Mouse (Mus musculus) ZHBTc4 (cell line): ENCODE data around the gene Arhgap18.

Source experiments
- DNase-seq: peaks from one replicate; pipeline ENCODE4 v3.0.0-alpha.2; 2011; ENCODE audit warnings: low read depth, low spot score

The Arhgap18 gene

GRCm38 (mm10) chr10:26903781-26904180 lies 150.6 kb downstream of the Arhgap18 start:
- no peak for DNase-seq

GRCm38 (mm10) chr10:26911176-26911575 lies 158.0 kb downstream of the Arhgap18 start:
- peak; percentile 44 for DNase-seq

GRCm38 (mm10) chr10:26912112-26912797 lies 159.0 kb downstream of the Arhgap18 start:
- DNase-seq: no peak

GRCm38 (mm10) chr10:26912807-26913206 lies 159.6 kb downstream of the Arhgap18 start:
- no peak for DNase-seq

GRCm38 (mm10) chr10:26919307-26919977 lies 166.2 kb downstream of the Arhgap18 start:
- peak; percentile 80 for DNase-seq

GRCm38 (mm10) chr10:26920383-26920979 lies 167.3 kb downstream of the Arhgap18 start:
- no peak for DNase-seq

- peak; percentile 68 for DNase-seq
These were observed 182.8 kb downstream of the Arhgap18 start for GRCm38 (mm10) chr10:26936056-26936455.

- DNase-seq: peak; percentile 48
These were observed 185.2 kb downstream of the Arhgap18 start for GRCm38 (mm10) chr10:26938464-26938863.

- DNase-seq: no peak
These were observed 186.3 kb downstream of the Arhgap18 start for GRCm38 (mm10) chr10:26939549-26939948.

GRCm38 (mm10) chr10:26948331-26948730 lies 195.1 kb downstream of the Arhgap18 start:
- DNase-seq: no peak

- DNase-seq: peak; percentile 18
These were observed 196.4 kb downstream of the Arhgap18 start for GRCm38 (mm10) chr10:26949667-26950066.

GRCm38 (mm10) chr10:26950448-26950847 lies 197.2 kb downstream of the Arhgap18 start:
- DNase-seq: no peak

GRCm38 (mm10) chr10:26958513-26958912 lies 205.3 kb downstream of the Arhgap18 start:
- DNase-seq: peak; percentile 88
